Mouse (Mus musculus): Measurements from ENCODE around the gene Gm16405. TPM values are rescaled to one million over a fixed set of nuclear protein-coding genes. Genes with fewer than 3 reads are reported as not detected.
"Not testable (repeated sequence)": the region's sequence is repeated elsewhere in the genome, so short reads cannot be mapped to it uniquely, and the experiment has no call there.

Gm16405 gene
- not detected for total RNA-seq (2022)

GRCm38 (mm10) chrX:54530908-54531307, at the start of gene Gm16405:
Gm16405 (plus strand) TSS chrX:54531208.
- DNase-seq (ENCODE audit: low spot score), result not testable (repeated sequence)

Other genes starting within 250 kb of the Gm16405 start
- not detected for gene Gm16430, start 91.0 kb downstream of the Gm16405 start, total RNA-seq (2022)